Mouse (Mus musculus): ENCODE results near the gene Alx3. TPM values are rescaled to one million over a fixed set of nuclear protein-coding genes. Genes with fewer than 3 reads are reported as not detected.
A peak's percentile ranks its signal among the peaks of the same experiment; 100 is the strongest.

The Alx3 gene
- not detected in 2 replicates for polyA plus RNA-seq (2015; fragmentation: Nextera tagmentation; extraction: Ambion mirVana)

DNA sequence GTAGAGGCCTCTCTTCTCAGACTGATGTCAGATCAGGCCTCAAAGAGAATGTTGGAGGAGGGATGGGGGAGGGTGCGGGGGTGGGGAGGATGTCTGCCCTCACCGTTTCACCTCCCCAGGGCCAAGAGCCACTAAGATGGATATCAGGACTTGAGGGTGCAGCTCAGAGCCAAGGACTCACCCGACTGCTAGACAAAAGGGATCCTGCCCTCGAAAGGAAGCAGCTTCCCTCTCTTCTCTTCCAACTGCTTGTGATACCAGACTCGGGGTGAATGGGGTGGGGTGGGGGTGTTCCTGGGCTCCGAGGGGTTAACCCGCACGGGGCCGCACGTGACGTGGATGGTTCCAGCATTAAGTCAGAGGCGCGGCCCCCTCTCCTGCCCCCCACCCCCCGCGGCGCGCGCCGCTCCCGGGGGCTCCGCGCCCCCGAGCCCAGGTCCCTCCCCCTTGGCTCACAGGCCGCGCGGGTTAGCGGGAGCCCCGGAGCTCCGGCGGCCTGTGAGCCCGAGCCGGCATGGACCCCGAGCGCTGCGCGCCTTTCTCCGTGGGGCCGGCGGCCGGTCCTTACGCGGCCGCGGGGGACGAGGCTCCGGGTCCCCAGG, at the start of gene Alx3:
Gene Alx3, plus strand, starts transcription at position 370 of the 602 bp plus-strand sequence.
- ATAC-seq = peak; percentile 38; the same call in 1 of the 2 replicates
- Histone ChIP-seq H3K4me3 (ENCODE audit: low read depth, low read length) (peak within 1 kb of the TSS; percentile 28), H3K4me2 (replicated peaks; ENCODE audit: low read depth, low read length) (peak within 1 kb of the TSS; percentile 46), H3K4me1 (ENCODE audit: insufficient read depth, low read depth, low read length) (peaks cover 3% of the 10 kb centered on the region; the same call in 1 of the 2 replicates), H3K27ac (ENCODE audit: low read length) (no peak within 1 kb of the TSS), H3K9ac (replicated peaks; ENCODE audit: low read depth) (no peak within 1 kb of the TSS), H3K9me3 (ENCODE audit: low read length) (no peaks in the 10 kb centered on the region), H3K27me3 (replicated peaks; ENCODE audit: insufficient read depth, low read length) (peaks cover 72% of the 10 kb centered on the region), H3K36me3 (ENCODE audit: insufficient read depth, low read length) (no peaks in the 10 kb centered on the region)
- TF ChIP-seq EP300 (IDR thresholded peaks at IDR 0.05) (no peak), CTCF (IDR thresholded peaks at IDR 0.05) (no peak)
- DNase-seq (ENCODE audit: low spot score) = no peak
- 1% methylated on average over 35 of the region's 46 CpGs for WGBS

DNA sequence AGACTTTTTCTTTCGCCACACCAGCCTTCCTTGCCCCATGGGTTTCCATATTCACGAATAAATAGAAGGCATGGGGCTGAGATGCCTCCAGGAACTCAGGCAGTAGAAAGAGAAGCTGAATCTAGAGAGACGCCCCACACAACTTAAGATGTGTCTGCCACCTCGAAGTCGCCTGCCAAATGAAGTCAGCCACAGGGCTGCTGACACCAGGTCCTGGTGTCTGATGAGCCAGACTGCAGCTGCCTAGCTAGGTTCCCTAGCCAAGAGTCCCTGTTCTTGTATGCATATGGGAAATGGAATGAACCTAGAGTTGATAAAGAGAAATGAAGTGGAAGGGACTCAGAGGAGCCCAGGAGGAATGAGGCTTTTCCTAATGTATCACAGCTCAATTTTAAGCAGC, 49.6 kb upstream of the Alx3 start:
- TF ChIP-seq EP300 (IDR thresholded peaks at IDR 0.05) (no peak), CTCF (IDR thresholded peaks at IDR 0.05) (no peak)
- H3K4me1 ChIP-seq (ENCODE audit: insufficient read depth, low read depth, low read length) = no peaks in the 10 kb centered on the region
- no peaks in the 10 kb centered on the region for H3K36me3 ChIP-seq (ENCODE audit: insufficient read depth, low read length)
- ATAC-seq (no peak), DNase-seq (ENCODE audit: low spot score) (no peak)
- H3K9ac ChIP-seq (replicated peaks; ENCODE audit: low read depth) = no peak overlapping the region
- H3K4me2 ChIP-seq (replicated peaks; ENCODE audit: low read depth, low read length) = no peak overlapping the region
- no peaks in the 10 kb centered on the region for H3K9me3 ChIP-seq (ENCODE audit: low read length)
- no peak overlapping the region for H3K4me3 ChIP-seq (ENCODE audit: low read depth, low read length)
- WGBS = 59% methylated on average over 5 of the region's 5 CpGs
- H3K27ac ChIP-seq (ENCODE audit: low read length) = no peak overlapping the region
- no peaks in the 10 kb centered on the region for H3K27me3 ChIP-seq (replicated peaks; ENCODE audit: insufficient read depth, low read length)

DNA sequence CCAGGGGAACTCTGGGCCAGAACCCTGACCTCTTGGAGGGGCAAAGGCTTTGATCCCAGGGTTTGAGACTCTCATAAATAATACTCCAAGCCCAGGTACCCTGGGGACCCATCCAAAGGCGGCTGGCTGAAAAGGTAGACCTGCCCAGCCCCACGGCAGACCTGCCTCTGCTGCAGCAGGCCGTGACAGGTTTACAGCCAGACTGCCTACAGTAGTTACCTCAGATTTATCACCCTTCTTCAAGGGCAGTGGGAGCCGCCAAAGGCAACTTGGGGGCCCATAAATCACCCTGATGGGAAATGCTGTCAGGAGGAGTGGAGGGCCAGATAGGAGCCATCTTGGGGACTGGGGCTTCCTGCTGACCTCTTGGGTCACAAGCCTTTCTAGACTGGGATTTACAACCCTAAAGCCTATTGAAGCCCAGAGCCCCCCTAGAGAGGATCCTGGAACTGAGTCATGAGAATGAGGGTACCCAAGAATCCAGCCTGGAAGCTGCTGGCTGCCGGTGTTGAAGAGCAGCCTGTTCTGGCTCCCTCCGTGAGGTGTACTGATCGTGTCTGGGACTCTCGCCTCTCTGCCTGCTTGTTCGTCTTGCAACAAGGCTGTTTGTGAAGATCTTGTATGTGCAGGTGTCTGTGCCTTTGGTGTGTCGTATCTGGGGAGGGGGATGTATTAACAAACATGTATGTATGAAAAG, 49.0 kb upstream of the Alx3 start:
- Histone ChIP-seq H3K36me3 (ENCODE audit: insufficient read depth, low read length) (no peaks in the 10 kb centered on the region), H3K4me3 (ENCODE audit: low read depth, low read length) (no peak overlapping the region), H3K4me2 (replicated peaks; ENCODE audit: low read depth, low read length) (no peak overlapping the region), H3K9me3 (ENCODE audit: low read length) (no peaks in the 10 kb centered on the region), H3K27ac (ENCODE audit: low read length) (no peak overlapping the region), H3K9ac (replicated peaks; ENCODE audit: low read depth) (no peak overlapping the region), H3K27me3 (replicated peaks; ENCODE audit: insufficient read depth, low read length) (no peaks in the 10 kb centered on the region), H3K4me1 (ENCODE audit: insufficient read depth, low read depth, low read length) (no peaks in the 10 kb centered on the region)
- no peak for TF ChIP-seq EP300 (IDR thresholded peaks at IDR 0.05)
- no peak for TF ChIP-seq CTCF (IDR thresholded peaks at IDR 0.05)
- no peak for DNase-seq (ENCODE audit: low spot score)
- ATAC-seq = no peak
- 60% methylated on average over 10 of the region's 10 CpGs for WGBS

DNA sequence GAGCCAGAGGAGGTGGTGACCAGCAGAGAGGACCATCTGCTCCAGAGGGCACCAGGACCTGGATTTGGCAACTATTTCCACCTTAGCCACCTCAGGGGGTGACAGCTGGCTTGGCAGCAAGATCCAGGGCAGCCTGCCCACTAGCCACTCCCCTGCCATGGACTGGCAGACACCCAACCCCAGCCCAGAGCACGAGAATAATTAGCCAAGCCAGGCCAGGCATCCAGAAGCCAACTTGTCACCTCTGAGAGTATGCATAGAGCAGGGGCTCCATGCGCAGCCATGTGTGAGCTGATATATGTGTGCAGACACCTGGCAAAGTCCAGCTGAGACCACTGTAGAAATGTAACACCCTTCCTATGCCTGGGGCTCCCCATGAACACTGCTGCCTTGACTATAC, 47.9 kb upstream of the Alx3 start:
- ATAC-seq (no peak), DNase-seq (ENCODE audit: low spot score) (no peak)
- H3K4me2 ChIP-seq (replicated peaks; ENCODE audit: low read depth, low read length) = no peak overlapping the region
- no peak overlapping the region for H3K9ac ChIP-seq (replicated peaks; ENCODE audit: low read depth)
- 50% methylated on average over 2 of the region's 2 CpGs for WGBS
- H3K4me3 ChIP-seq (ENCODE audit: low read depth, low read length) = no peak overlapping the region
- H3K36me3 ChIP-seq (ENCODE audit: insufficient read depth, low read length) = no peaks in the 10 kb centered on the region
- no peaks in the 10 kb centered on the region for H3K4me1 ChIP-seq (ENCODE audit: insufficient read depth, low read depth, low read length)
- TF ChIP-seq EP300 (IDR thresholded peaks at IDR 0.05) (no peak), CTCF (IDR thresholded peaks at IDR 0.05) (no peak)
- H3K27me3 ChIP-seq (replicated peaks; ENCODE audit: insufficient read depth, low read length) = no peaks in the 10 kb centered on the region
- no peaks in the 10 kb centered on the region for H3K9me3 ChIP-seq (ENCODE audit: low read length)
- H3K27ac ChIP-seq (ENCODE audit: low read length) = no peak overlapping the region

DNA sequence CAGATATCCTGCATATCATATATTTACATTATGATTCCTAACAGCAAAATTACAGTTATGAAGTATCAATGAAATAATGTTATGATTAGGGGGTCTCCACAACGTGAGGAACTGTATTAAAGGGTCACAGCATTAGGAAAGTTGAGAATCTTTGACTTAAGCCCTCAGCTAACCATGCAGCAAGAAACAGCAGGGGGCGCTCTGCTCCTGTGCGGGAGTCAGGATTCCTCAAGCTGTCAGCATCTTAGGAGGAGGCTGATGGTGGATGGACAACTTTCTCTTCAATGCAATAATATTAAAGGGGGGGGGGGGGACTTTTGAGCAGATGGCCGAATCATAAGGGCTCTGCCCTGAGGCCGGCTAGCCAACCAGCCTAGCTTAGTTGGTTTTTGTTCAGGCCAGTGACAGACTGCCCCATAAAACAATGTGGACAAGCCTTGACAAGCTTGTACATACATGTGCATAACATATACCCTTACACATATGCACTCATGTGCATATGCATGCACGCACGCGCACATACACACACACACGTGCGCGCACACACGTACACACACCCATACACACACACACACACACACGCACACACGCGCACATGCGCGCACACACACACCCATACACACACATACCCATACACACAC, 44.3 kb upstream of the Alx3 start:
- Histone ChIP-seq H3K27me3 (replicated peaks; ENCODE audit: insufficient read depth, low read length) (no peaks in the 10 kb centered on the region), H3K9ac (replicated peaks; ENCODE audit: low read depth) (no peak overlapping the region), H3K4me1 (ENCODE audit: insufficient read depth, low read depth, low read length) (no peaks in the 10 kb centered on the region), H3K9me3 (ENCODE audit: low read length) (no peaks in the 10 kb centered on the region), H3K4me2 (replicated peaks; ENCODE audit: low read depth, low read length) (no peak overlapping the region), H3K27ac (ENCODE audit: low read length) (no peak overlapping the region), H3K4me3 (ENCODE audit: low read depth, low read length) (no peak overlapping the region), H3K36me3 (ENCODE audit: insufficient read depth, low read length) (no peaks in the 10 kb centered on the region)
- ATAC-seq (no peak; the same call in 1 of the 2 replicates), DNase-seq (ENCODE audit: low spot score) (peak; percentile 62)
- 73% methylated on average over 17 of the region's 17 CpGs for WGBS
- TF ChIP-seq EP300 (IDR thresholded peaks at IDR 0.05) (no peak), CTCF (IDR thresholded peaks at IDR 0.05) (peak; percentile 80)

DNA sequence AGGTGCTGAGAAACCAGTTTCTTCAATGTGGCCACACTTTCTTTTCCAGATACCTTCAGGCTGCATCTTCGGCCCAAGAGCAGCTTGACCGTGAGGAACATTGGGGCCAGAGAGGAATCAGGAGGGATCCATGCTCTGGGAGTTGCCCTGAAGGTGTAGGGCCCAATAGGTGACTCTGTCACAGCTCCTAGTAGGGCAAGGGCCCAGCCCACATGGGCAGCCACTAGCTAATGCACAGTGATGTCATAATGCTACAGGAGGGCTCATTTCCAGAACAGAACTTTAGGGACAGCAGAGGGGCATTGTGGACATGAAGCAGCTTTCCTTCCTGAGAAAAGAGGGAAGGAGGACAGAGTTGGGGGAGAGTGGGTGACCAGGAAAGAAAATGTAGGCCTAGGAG, 40.0 kb upstream of the Alx3 start, which contains the start of gene Ubl4b:
Gene Ubl4b, minus strand, starts transcription at position 232 of the 400 bp plus-strand sequence.
- no peaks in the 10 kb centered on the region for H3K4me1 ChIP-seq (ENCODE audit: insufficient read depth, low read depth, low read length)
- TF ChIP-seq CTCF (IDR thresholded peaks at IDR 0.05) (no peak), EP300 (IDR thresholded peaks at IDR 0.05) (no peak)
- 81% methylated on average over 2 of the region's 2 CpGs for WGBS
- no peak within 1 kb of the TSS for H3K4me3 ChIP-seq (ENCODE audit: low read depth, low read length)
- no peak within 1 kb of the TSS for H3K9ac ChIP-seq (replicated peaks; ENCODE audit: low read depth)
- no peak for ATAC-seq
- H3K36me3 ChIP-seq (ENCODE audit: insufficient read depth, low read length) = no peaks in the 10 kb centered on the region
- H3K4me2 ChIP-seq (replicated peaks; ENCODE audit: low read depth, low read length) = no peak within 1 kb of the TSS
- H3K27me3 ChIP-seq (replicated peaks; ENCODE audit: insufficient read depth, low read length) = no peaks in the 10 kb centered on the region
- no peak within 1 kb of the TSS for H3K27ac ChIP-seq (ENCODE audit: low read length)
- H3K9me3 ChIP-seq (ENCODE audit: low read length) = no peaks in the 10 kb centered on the region
- DNase-seq (ENCODE audit: low spot score) = no peak

Measured in lung, postnatal 0 days (tissue).